Comparison of ENCODE assay signal across 17 mouse cellular contexts in genomic region chr11:53477833-53478232, GRCm38 (mm10). TPM values are rescaled to one million over a fixed set of nuclear protein-coding genes. Genes with fewer than 3 reads are reported as not detected.
DNase-seq lines count a peak whose midpoint lies in the region; ATAC-seq and TF ChIP-seq lines count a peak whose summit lies in the region.
"Had no signal": no experiment of that assay in that cellular context is flagged by ENCODE, and none has a peak within 500 bp of the region (broad histone marks: within the 10 kb centered on the region; RNA-seq: fewer than 3 reads in every experiment).

No protein-coding gene starts in this region.

- no peak overlapping the region for H3K27ac ChIP-seq in cerebellum, adult 2 months (ENCODE audit: insufficient read depth, low read length)
- no peak overlapping the region for H3K27ac ChIP-seq in hindbrain, embryonic 11.5 days (ENCODE audit: low read depth, low read length)
- no peak overlapping the region for H3K27ac ChIP-seq in hindbrain, embryonic 13.5 days
- H3K27ac ChIP-seq in stomach, embryonic 15.5 days, result no peak overlapping the region
- H3K27ac ChIP-seq in stomach, postnatal 0 days (replicated peaks), result no peak overlapping the region
- no peak overlapping the region for H3K27ac ChIP-seq in small intestine, adult 2 months (ENCODE audit: insufficient read depth, low read depth, low read length)
- H3K27ac ChIP-seq: kidney, postnatal 0 days had no signal

- TF ChIP-seq EP300 in stomach, postnatal 0 days (optimal IDR thresholded peaks at IDR 0.05), result no peak

- TF ChIP-seq CTCF in cerebellum, adult 2 months (IDR thresholded peaks at IDR 0.05; ENCODE audit: borderline replicate concordance, insufficient read depth, low read depth, low read length), result no peak
- no peak for TF ChIP-seq CTCF in stomach, postnatal 0 days (IDR thresholded peaks at IDR 0.05; ENCODE audit: low read depth)
- no peak for TF ChIP-seq CTCF in small intestine, adult 2 months (IDR thresholded peaks at IDR 0.05; ENCODE audit: extremely low read depth, insufficient read length, insufficient replicate concordance, low read depth, low read length)

- no peaks in the 10 kb centered on the region for H3K9me3 ChIP-seq in hindbrain, embryonic 11.5 days (ENCODE audit: control insufficient read depth, low read length)
- H3K9me3 ChIP-seq in hindbrain, embryonic 13.5 days, result no peaks in the 10 kb centered on the region
- H3K9me3 ChIP-seq in stomach, embryonic 15.5 days, result no peaks in the 10 kb centered on the region
- H3K9me3 ChIP-seq in stomach, postnatal 0 days (ENCODE audit: control insufficient read depth, low read length), result no peaks in the 10 kb centered on the region

- H3K4me1 ChIP-seq in cerebellum, adult 2 months (ENCODE audit: control insufficient read depth, insufficient read depth, low read length), result no peaks in the 10 kb centered on the region; the same call in 1 of the 2 replicates
- H3K4me1 ChIP-seq in hindbrain, embryonic 11.5 days (replicated peaks; ENCODE audit: control insufficient read depth, insufficient read depth, low read length), result peaks cover 11% of the 10 kb centered on the region
- H3K4me1 ChIP-seq in hindbrain, embryonic 13.5 days (replicated peaks), result peaks cover 39% of the 10 kb centered on the region
- peaks cover 17% of the 10 kb centered on the region for H3K4me1 ChIP-seq in stomach, embryonic 15.5 days
- no peaks in the 10 kb centered on the region for H3K4me1 ChIP-seq in stomach, postnatal 0 days (replicated peaks; ENCODE audit: control insufficient read depth, insufficient read depth)
- H3K4me1 ChIP-seq in small intestine, adult 2 months (ENCODE audit: control insufficient read depth, insufficient read depth, insufficient read length, low read length), result peaks cover 7% of the 10 kb centered on the region

- no peak overlapping the region for H3K9ac ChIP-seq in hindbrain, embryonic 11.5 days (ENCODE audit: low read depth, low read length)
- no peak overlapping the region for H3K9ac ChIP-seq in hindbrain, embryonic 13.5 days
- no peak overlapping the region for H3K9ac ChIP-seq in stomach, embryonic 15.5 days
- no peak overlapping the region for H3K9ac ChIP-seq in stomach, postnatal 0 days (ENCODE audit: low read length)

- no peak for ATAC-seq in hindbrain, embryonic 11.5 days (ENCODE audit: low FRiP score)
- no peak for ATAC-seq in hindbrain, embryonic 13.5 days (ENCODE audit: low FRiP score)
- no peak for ATAC-seq in stomach, embryonic 15.5 days (ENCODE audit: insufficient read depth, low FRiP score, low read depth)
- ATAC-seq in stomach, postnatal 0 days (ENCODE audit: low FRiP score, low TSS enrichment), result no peak

- H3K36me3 ChIP-seq in hindbrain, embryonic 11.5 days (ENCODE audit: control insufficient read depth, insufficient read depth, low read length), result no peaks in the 10 kb centered on the region
- no peaks in the 10 kb centered on the region for H3K36me3 ChIP-seq in hindbrain, embryonic 13.5 days
- H3K36me3 ChIP-seq in stomach, embryonic 15.5 days, result no peaks in the 10 kb centered on the region
- no peaks in the 10 kb centered on the region for H3K36me3 ChIP-seq in stomach, postnatal 0 days (ENCODE audit: control insufficient read depth, insufficient read depth, low read length)
- H3K36me3 ChIP-seq in small intestine, adult 2 months (ENCODE audit: control insufficient read depth, insufficient read depth, low read length), result no peaks in the 10 kb centered on the region

- no peaks in the 10 kb centered on the region for H3K27me3 ChIP-seq in cerebellum, adult 2 months (ENCODE audit: control insufficient read depth, insufficient read depth, low read length)
- H3K27me3 ChIP-seq in hindbrain, embryonic 11.5 days (ENCODE audit: control insufficient read depth, insufficient read depth, low read length), result peaks cover 57% of the 10 kb centered on the region
- H3K27me3 ChIP-seq in hindbrain, embryonic 13.5 days, result peaks cover 77% of the 10 kb centered on the region
- H3K27me3 ChIP-seq in stomach, embryonic 15.5 days (replicated peaks), result peaks cover 66% of the 10 kb centered on the region
- H3K27me3 ChIP-seq in stomach, postnatal 0 days (ENCODE audit: control insufficient read depth, insufficient read depth, low read length), result peaks cover 17% of the 10 kb centered on the region
- H3K27me3 ChIP-seq in small intestine, adult 2 months (ENCODE audit: control insufficient read depth, insufficient read depth, low read length), result no peaks in the 10 kb centered on the region; the same call in 1 of the 2 replicates

- WGBS in cerebellum, adult 2 months, result 39% methylated on average over 7 of the region's 7 CpGs
- 32% methylated on average over 7 of the region's 7 CpGs for WGBS in hindbrain, embryonic 11.5 days
- WGBS in hindbrain, embryonic 13.5 days, result 45% methylated on average over 7 of the region's 7 CpGs
- 50% methylated on average over 7 of the region's 7 CpGs for WGBS in stomach, embryonic 15.5 days
- WGBS in stomach, postnatal 0 days, result 55% methylated on average over 7 of the region's 7 CpGs
- 77% methylated on average over 7 of the region's 7 CpGs for WGBS in small intestine, adult 2 months

- H3K4me2 ChIP-seq in hindbrain, embryonic 11.5 days (replicated peaks; ENCODE audit: low read depth, low read length), result no peak overlapping the region
- no peak overlapping the region for H3K4me2 ChIP-seq in hindbrain, embryonic 13.5 days
- H3K4me2 ChIP-seq in stomach, embryonic 15.5 days, result no peak overlapping the region
- no peak overlapping the region for H3K4me2 ChIP-seq in stomach, postnatal 0 days (replicated peaks; ENCODE audit: low read depth)

- DNase-seq in cerebellum, adult 2 months, result no peak
- no peak for DNase-seq in cerebellum, adult 18-20 months
- peak; percentile 16 for DNase-seq in hindbrain, embryonic 11.5 days (ENCODE audit: low spot score)
- no peak for DNase-seq in stomach, postnatal 0 days (ENCODE audit: low spot score)
- no peak for DNase-seq in kidney, adult 9 months
- DNase-seq: adrenal gland, adult 2 months; heart, postnatal 10 days; right cerebral cortex, postnatal 4 days had no signal

- no peak for TF ChIP-seq POLR2A in cerebellum, adult 2 months (IDR thresholded peaks at IDR 0.05; ENCODE audit: borderline replicate concordance, insufficient read depth, low read length)
- no peak for TF ChIP-seq POLR2A in small intestine, adult 2 months (IDR thresholded peaks at IDR 0.05; ENCODE audit: low read depth, low read length)

- peak overlapping the region; percentile 67 for H3K4me3 ChIP-seq in cerebellum, adult 2 months (replicated peaks; ENCODE audit: insufficient read depth, low read depth, low read length)
- no peak overlapping the region for H3K4me3 ChIP-seq in hindbrain, embryonic 11.5 days (ENCODE audit: low read depth, low read length)
- no peak overlapping the region for H3K4me3 ChIP-seq in hindbrain, embryonic 13.5 days
- H3K4me3 ChIP-seq in stomach, embryonic 15.5 days (replicated peaks), result peak overlapping the region; percentile 46
- H3K4me3 ChIP-seq in stomach, postnatal 0 days (ENCODE audit: low read depth, low read length), result no peak overlapping the region
- peak overlapping the region; percentile 79; the same call in 1 of the 2 replicates for H3K4me3 ChIP-seq in small intestine, adult 2 months (ENCODE audit: low read depth, low read length)
- H3K4me3 ChIP-seq: myocyte had no signal

RNA-seq across cellular contexts. Expression of gene Gm9945, which starts 2.1 kb away (rescaled TPM):
- 0.65 and 1.6 TPM in 2 replicates for polyA plus RNA-seq in cerebellum, adult 2 months (2012; rRNA removed)
- not detected in 2 replicates for polyA plus RNA-seq in hindbrain, embryonic 11.5 days (2014; fragmentation: Nextera tagmentation; extraction: Ambion mirVana)
- polyA plus RNA-seq in hindbrain, embryonic 13.5 days (2015; fragmentation: Nextera tagmentation; extraction: Ambion mirVana), result 0.28 TPM in 1 of 2 replicates, not detected in the other
- not detected in 2 replicates for polyA plus RNA-seq in stomach, embryonic 15.5 days (2015; fragmentation: Nextera tagmentation; extraction: Ambion mirVana)
- polyA plus RNA-seq in stomach, postnatal 0 days (2015; fragmentation: Nextera tagmentation; extraction: Ambion mirVana), result 0.11 TPM in 1 of 2 replicates, not detected in the other
- polyA plus RNA-seq in small intestine, adult 2 months (2012; rRNA removed), result not detected in 2 replicates
- polyA plus RNA-seq: adrenal gland, adult 2 months; embryonic facial prominence, embryonic 14.5 days; gonadal fat pad, adult 2 months; kidney, postnatal 0 days; lung, embryonic 16.5 days; myocyte; stomach, embryonic 16.5 days had no signal

RNA-seq across cellular contexts. Expression of gene Sowaha, which starts 2.2 kb away (rescaled TPM):
- polyA plus RNA-seq in cerebellum, adult 2 months (2012; rRNA removed), result 23.1 and 27.1 TPM in 2 replicates
- 0.06 and 0.25 TPM in 2 replicates for polyA plus RNA-seq in hindbrain, embryonic 11.5 days (2014; fragmentation: Nextera tagmentation; extraction: Ambion mirVana)
- polyA plus RNA-seq in hindbrain, embryonic 13.5 days (2015; fragmentation: Nextera tagmentation; extraction: Ambion mirVana), result 0.55 and 0.71 TPM in 2 replicates
- 0.85 and 2.0 TPM in 2 replicates for polyA plus RNA-seq in stomach, embryonic 15.5 days (2015; fragmentation: Nextera tagmentation; extraction: Ambion mirVana)
- polyA plus RNA-seq in stomach, postnatal 0 days (2015; fragmentation: Nextera tagmentation; extraction: Ambion mirVana), result 0.91 and 1.1 TPM in 2 replicates
- polyA plus RNA-seq in small intestine, adult 2 months (2012; rRNA removed), result 9.7 and 61.2 TPM in 2 replicates
- polyA plus RNA-seq: myocyte had no signal

RNA-seq across cellular contexts. Expression of gene Gm9837, which starts 7.6 kb away (rescaled TPM):
- polyA plus RNA-seq in cerebellum, adult 2 months (2012; rRNA removed), result not detected in 2 replicates
- not detected in 2 replicates for polyA plus RNA-seq in hindbrain, embryonic 11.5 days (2014; fragmentation: Nextera tagmentation; extraction: Ambion mirVana)
- polyA plus RNA-seq in hindbrain, embryonic 13.5 days (2015; fragmentation: Nextera tagmentation; extraction: Ambion mirVana), result not detected in 2 replicates
- not detected in 2 replicates for polyA plus RNA-seq in stomach, embryonic 15.5 days (2015; fragmentation: Nextera tagmentation; extraction: Ambion mirVana)
- not detected in 2 replicates for polyA plus RNA-seq in stomach, postnatal 0 days (2015; fragmentation: Nextera tagmentation; extraction: Ambion mirVana)
- polyA plus RNA-seq in small intestine, adult 2 months (2012; rRNA removed), result not detected in 2 replicates
- polyA plus RNA-seq: adrenal gland, adult 2 months; embryonic facial prominence, embryonic 14.5 days; gonadal fat pad, adult 2 months; kidney, postnatal 0 days; lung, embryonic 16.5 days; myocyte; stomach, embryonic 16.5 days had no signal

RNA-seq across cellular contexts. Expression of gene Shroom1, which starts 20.8 kb away (rescaled TPM):
- 7.7 and 8.8 TPM in 2 replicates for polyA plus RNA-seq in cerebellum, adult 2 months (2012; rRNA removed)
- polyA plus RNA-seq in hindbrain, embryonic 11.5 days (2014; fragmentation: Nextera tagmentation; extraction: Ambion mirVana), result 2.1 and 2.9 TPM in 2 replicates
- polyA plus RNA-seq in hindbrain, embryonic 13.5 days (2015; fragmentation: Nextera tagmentation; extraction: Ambion mirVana), result 2.5 and 2.6 TPM in 2 replicates
- polyA plus RNA-seq in stomach, embryonic 15.5 days (2015; fragmentation: Nextera tagmentation; extraction: Ambion mirVana), result 1.3 and 1.6 TPM in 2 replicates
- 1.3 and 1.7 TPM in 2 replicates for polyA plus RNA-seq in stomach, postnatal 0 days (2015; fragmentation: Nextera tagmentation; extraction: Ambion mirVana)
- polyA plus RNA-seq in small intestine, adult 2 months (2012; rRNA removed), result 2.6 and 3.0 TPM in 2 replicates

RNA-seq across cellular contexts. Expression of gene Gm10447, which starts 20.9 kb away (rescaled TPM):
- 0.06 TPM in 1 of 2 replicates, not detected in the other for polyA plus RNA-seq in cerebellum, adult 2 months (2012; rRNA removed)
- 0.19 TPM in 1 of 2 replicates, not detected in the other for polyA plus RNA-seq in hindbrain, embryonic 11.5 days (2014; fragmentation: Nextera tagmentation; extraction: Ambion mirVana)
- polyA plus RNA-seq in hindbrain, embryonic 13.5 days (2015; fragmentation: Nextera tagmentation; extraction: Ambion mirVana), result 0.06 and 0.16 TPM in 2 replicates
- polyA plus RNA-seq in stomach, embryonic 15.5 days (2015; fragmentation: Nextera tagmentation; extraction: Ambion mirVana), result 0.14 and 0.19 TPM in 2 replicates
- polyA plus RNA-seq in stomach, postnatal 0 days (2015; fragmentation: Nextera tagmentation; extraction: Ambion mirVana), result 0.08 and 0.13 TPM in 2 replicates
- 0.04 TPM in 1 of 2 replicates, not detected in the other for polyA plus RNA-seq in small intestine, adult 2 months (2012; rRNA removed)
- polyA plus RNA-seq: adrenal gland, adult 2 months; embryonic facial prominence, embryonic 14.5 days had no signal

Comparison
In these comparisons a context has a peak if more than half of its experiments do, and no peak if none do; other contexts are left out.
1. H3K4me3 ChIP-seq: peak in cerebellum, adult 2 months (single experiment), stomach, embryonic 15.5 days (single experiment) and small intestine, adult 2 months (single experiment); none in hindbrain, embryonic 11.5 days (single experiment), hindbrain, embryonic 13.5 days (single experiment) and stomach, postnatal 0 days (single experiment).